Mouse (Mus musculus): ENCODE measurements around the gene 5031439G07Rik. TPM values are rescaled to one million over a fixed set of nuclear protein-coding genes. Genes with fewer than 3 reads are reported as not detected.
"Not testable (repeated sequence)": the region's sequence is repeated elsewhere in the genome, so short reads cannot be mapped to it uniquely, and the experiment has no call there.

The 5031439G07Rik gene
- polyA plus RNA-seq, 1 experiment from 2014 or later = 13.5 TPM

- no peaks in the 10 kb centered on the region for H3K27me3 ChIP-seq (ENCODE audit: insufficient read depth, low read length)
- H3K4me3 ChIP-seq (ENCODE audit: low read depth, low read length) = no peak overlapping the region
- no peak overlapping the region for H3K9ac ChIP-seq
- 19% methylated on average over 7 of the region's 7 CpGs for WGBS
- DNase-seq = peak; percentile 65
- ATAC-seq (ENCODE audit: insufficient read depth) = peak; percentile 38; the same call in 1 of the 2 replicates
- TF ChIP-seq CTCF (IDR thresholded peaks at IDR 0.05; ENCODE audit: low read depth) = no peak
- no peak overlapping the region for H3K27ac ChIP-seq (ENCODE audit: low read depth)
- no peaks in the 10 kb centered on the region for H3K9me3 ChIP-seq (ENCODE audit: low read depth, low read length)
- H3K36me3 ChIP-seq (ENCODE audit: insufficient read depth) = no peaks in the 10 kb centered on the region
- no peaks in the 10 kb centered on the region for H3K4me1 ChIP-seq (ENCODE audit: insufficient read depth)
- H3K4me2 ChIP-seq = peak overlapping the region; percentile 3; the same call in 1 of the 2 replicates
Measured at GRCm38 (mm10) chr15:84898077-84898476, 90.3 kb downstream of the 5031439G07Rik start.

GRCm38 (mm10) chr15:84896664-84897063, 91.7 kb downstream of the 5031439G07Rik start:
- 67% methylated on average over 1 of the region's 1 CpGs for WGBS
- Histone ChIP-seq H3K36me3 (ENCODE audit: insufficient read depth) (no peaks in the 10 kb centered on the region), H3K4me3 (ENCODE audit: low read depth, low read length) (no peak overlapping the region), H3K9me3 (ENCODE audit: low read depth, low read length) (no peaks in the 10 kb centered on the region), H3K4me2 (no peak overlapping the region), H3K27me3 (ENCODE audit: insufficient read depth, low read length) (no peaks in the 10 kb centered on the region), H3K27ac (ENCODE audit: low read depth) (no peak overlapping the region), H3K4me1 (ENCODE audit: insufficient read depth) (no peaks in the 10 kb centered on the region), H3K9ac (no peak overlapping the region)
- TF ChIP-seq CTCF (IDR thresholded peaks at IDR 0.05; ENCODE audit: low read depth) = no peak
- DNase-seq = no peak
- no peak for ATAC-seq (ENCODE audit: insufficient read depth)

- not testable (repeated sequence) for ATAC-seq (ENCODE audit: insufficient read depth)
Measured at GRCm38 (mm10) chr15:84896216-84896615, 92.1 kb downstream of the 5031439G07Rik start.

More at GRCm38 (mm10) chr15:84896216-84896615, 92.1 kb downstream of the 5031439G07Rik start:
- 66% methylated on average over 10 of the region's 10 CpGs for WGBS
- not testable (repeated sequence) for H3K4me2 ChIP-seq; H3K9ac ChIP-seq; H3K27me3 ChIP-seq (ENCODE audit: insufficient read depth, low read length); H3K4me1 ChIP-seq (ENCODE audit: insufficient read depth); H3K36me3 ChIP-seq (ENCODE audit: insufficient read depth); H3K4me3 ChIP-seq (ENCODE audit: low read depth, low read length); H3K27ac ChIP-seq (ENCODE audit: low read depth); DNase-seq; H3K9me3 ChIP-seq (ENCODE audit: low read depth, low read length)

Small RNA genes lying within 50 kb of the gene (microRNA-seq; reads per million reads assigned to microRNA genes)
- gene Mir1249 (ENCODE audit: borderline number of aligned reads) = 36.8 reads per million, percentile 39 among the genes with 10 or more reads in this experiment

Other genes with a start within 250 kb of the 5031439G07Rik start
- gene Phf21b, start 132.5 kb downstream of the 5031439G07Rik start, polyA plus RNA-seq (2014; fragmentation: Nextera tagmentation; extraction: Ambion mirVana) = 0.88 and 1.8 TPM in 2 replicates
- gene Gm29666, start 68.5 kb downstream of the 5031439G07Rik start, polyA plus RNA-seq (2014; fragmentation: Nextera tagmentation; extraction: Ambion mirVana) = 0.47 and 0.63 TPM in 2 replicates
- 44.5 and 48.2 TPM in 2 replicates for gene Nup50, start 65.1 kb downstream of the 5031439G07Rik start, polyA plus RNA-seq (2014; fragmentation: Nextera tagmentation; extraction: Ambion mirVana)
- gene Upk3a, start 28.6 kb upstream of the 5031439G07Rik start, polyA plus RNA-seq (2014; fragmentation: Nextera tagmentation; extraction: Ambion mirVana) = 2.4 and 3.3 TPM in 2 replicates
- 37.0 and 37.5 TPM in 2 replicates for gene Fam118a, start 40.4 kb upstream of the 5031439G07Rik start, polyA plus RNA-seq (2014; fragmentation: Nextera tagmentation; extraction: Ambion mirVana)
- gene Smc1b, start 143.4 kb upstream of the 5031439G07Rik start, polyA plus RNA-seq (2014; fragmentation: Nextera tagmentation; extraction: Ambion mirVana) = 0.16 and 0.21 TPM in 2 replicates
- gene Ribc2, start 143.5 kb upstream of the 5031439G07Rik start, polyA plus RNA-seq (2014; fragmentation: Nextera tagmentation; extraction: Ambion mirVana) = 0.36 and 0.37 TPM in 2 replicates
- 277 and 302 TPM in 2 replicates for gene Fbln1, start 217.4 kb upstream of the 5031439G07Rik start, polyA plus RNA-seq (2014; fragmentation: Nextera tagmentation; extraction: Ambion mirVana)